Mouse (Mus musculus) urinary bladder, postnatal 36 days (tissue): ENCODE data around the gene Hcrtr2.

Experiments used
- DNase-seq, 2 experiments: peaks; one replicate each; pipeline ENCODE4 v3.0.0; 2022; ENCODE audit warnings: low spot score in 2 of 2, mixed read lengths in 1 of 2

The Hcrtr2 gene

DNA sequence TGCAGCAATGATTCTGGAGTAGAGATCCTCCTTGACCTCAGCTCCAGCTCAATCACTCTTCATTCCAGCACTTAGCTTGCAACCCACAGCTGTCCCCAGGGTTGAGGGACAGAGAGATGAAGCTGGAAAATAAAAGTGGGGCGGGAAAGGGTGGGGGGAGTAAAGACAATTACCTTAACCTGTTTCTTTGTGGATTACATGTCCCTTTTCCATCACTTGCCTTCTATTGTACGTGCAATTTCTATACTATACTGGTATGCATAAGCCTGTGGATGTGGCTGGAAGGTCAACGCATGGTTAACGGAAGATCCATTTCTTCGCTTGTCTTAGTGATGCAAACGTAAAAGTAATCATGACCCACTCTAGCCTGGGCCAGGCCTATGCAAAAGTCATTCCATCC, at the start of gene Hcrtr2:
Hcrtr2 (minus strand) TSS at position 101 of the 400 bp plus-strand sequence.
- no peak for DNase-seq

DNA sequence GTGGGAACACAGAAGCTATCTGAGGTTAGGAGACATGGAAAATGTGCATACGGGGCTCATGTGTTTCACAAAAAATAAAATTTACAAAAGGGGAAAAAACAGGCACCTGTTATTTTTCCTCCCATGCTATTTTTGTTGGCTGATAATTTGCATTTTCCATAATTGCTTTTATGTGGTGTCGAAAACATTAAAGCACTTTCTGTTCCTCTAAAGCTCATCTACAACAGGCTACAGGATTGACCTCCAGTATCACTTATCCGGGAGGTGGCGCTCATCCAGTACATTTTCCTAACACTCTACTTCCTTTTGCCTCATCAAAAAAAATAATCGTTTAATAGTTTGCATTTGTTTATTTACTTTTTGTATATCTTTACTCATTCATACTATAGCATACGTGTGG, 41.2 kb upstream of the Hcrtr2 start:
- DNase-seq: no peak

DNA sequence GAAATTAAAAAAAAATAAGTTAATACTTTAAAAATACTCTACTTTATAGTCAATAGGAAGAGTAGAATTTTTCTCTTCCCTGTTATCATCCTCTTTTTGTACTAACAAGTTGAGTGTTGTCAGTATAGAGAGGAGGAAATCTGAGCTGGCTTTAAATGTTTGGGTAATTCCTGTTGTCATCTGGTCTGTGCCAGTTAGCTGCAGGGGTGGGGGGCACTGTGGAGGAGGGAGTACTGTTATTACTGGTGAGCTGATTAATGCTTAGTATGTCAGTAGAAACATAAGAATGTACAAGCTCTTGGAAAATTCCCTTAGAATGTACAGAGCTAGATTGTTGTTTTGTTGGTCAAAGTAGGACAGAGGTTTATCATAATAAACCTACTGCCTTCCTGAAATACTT, 36.7 kb upstream of the Hcrtr2 start:
- DNase-seq: no peak

DNA sequence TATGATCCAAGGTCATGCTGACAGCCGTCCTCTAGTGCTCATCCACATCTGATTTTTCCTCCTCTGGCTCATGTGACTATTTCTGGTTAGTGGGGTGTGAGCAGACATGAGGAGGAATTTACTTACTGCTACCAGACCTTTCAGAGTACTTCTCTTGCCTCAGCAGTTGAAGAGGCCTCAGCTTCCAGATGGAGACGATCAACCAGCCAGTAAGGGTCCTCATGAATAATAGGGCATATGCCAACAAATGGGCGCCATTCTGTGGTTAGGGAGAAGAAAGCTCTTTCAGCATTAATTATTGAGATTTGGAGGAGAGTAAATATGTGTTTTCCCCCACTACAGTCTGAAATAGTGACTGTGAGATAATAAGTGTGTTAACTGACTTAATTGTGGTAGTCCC, 28.7 kb upstream of the Hcrtr2 start:
- DNase-seq: no peak

DNA sequence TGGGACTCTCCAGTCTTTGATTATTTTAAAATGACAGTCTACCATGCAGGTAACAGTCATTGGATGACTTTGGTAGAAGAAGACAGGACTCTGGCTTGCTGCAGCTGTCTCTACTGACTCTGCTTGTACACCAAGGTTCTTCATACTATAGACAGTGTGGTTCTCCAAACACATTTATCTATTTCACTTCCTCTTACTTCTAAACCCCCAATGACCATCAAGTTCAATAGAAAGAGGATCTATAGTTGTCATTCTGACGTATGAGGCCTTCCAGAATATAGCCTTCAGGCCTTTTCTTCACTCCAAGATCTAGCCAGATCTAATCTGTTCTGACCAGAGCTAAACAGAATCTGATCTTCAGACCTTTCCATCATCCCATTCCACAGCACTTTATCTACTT, 23.6 kb upstream of the Hcrtr2 start:
- no peak for DNase-seq

DNA sequence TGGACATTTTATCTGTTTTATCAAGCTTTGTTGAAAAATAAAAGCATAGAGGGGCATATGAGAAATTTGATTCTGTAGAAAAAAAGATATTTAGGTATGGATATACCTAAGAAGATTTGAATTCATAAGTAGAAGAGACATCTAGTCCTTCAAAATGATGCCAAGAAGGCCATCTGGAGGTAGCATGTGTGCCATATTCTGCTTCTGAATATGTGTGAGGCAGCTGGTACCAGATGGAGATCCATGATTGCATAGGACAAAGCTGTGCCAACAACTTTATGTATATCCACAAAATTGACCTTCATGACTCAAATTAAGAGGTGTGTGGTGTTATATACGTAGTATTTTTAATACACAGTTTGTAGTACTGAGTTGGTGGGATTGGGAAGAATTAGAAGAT, 7.4 kb upstream of the Hcrtr2 start:
- DNase-seq: no peak

DNA sequence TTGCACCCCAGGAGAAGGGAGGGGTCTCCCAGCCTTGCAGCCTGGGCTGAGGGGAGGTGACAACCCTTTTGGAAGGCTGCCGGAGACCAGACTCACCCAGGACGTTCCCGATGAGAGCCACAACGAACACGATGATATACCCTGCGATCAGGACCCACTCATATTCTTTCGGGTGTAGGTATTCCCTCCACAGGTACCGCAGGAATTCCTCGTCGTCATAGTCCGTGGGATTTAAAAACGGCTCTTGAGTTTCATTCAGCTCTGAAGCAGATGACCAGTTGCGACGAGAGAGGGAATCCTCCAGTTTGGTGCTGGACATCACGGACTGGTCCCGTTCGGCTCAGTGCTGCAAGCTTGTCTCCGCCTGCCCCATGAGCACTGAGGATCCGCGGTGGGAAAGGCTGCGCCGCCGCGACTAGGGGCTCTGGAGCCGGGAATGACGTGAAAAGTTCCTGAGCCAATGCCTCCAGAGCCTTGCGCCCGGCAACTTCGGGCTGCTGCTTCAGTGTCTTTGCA, 412 bp downstream of the Hcrtr2 start:
- no peak for DNase-seq

DNA sequence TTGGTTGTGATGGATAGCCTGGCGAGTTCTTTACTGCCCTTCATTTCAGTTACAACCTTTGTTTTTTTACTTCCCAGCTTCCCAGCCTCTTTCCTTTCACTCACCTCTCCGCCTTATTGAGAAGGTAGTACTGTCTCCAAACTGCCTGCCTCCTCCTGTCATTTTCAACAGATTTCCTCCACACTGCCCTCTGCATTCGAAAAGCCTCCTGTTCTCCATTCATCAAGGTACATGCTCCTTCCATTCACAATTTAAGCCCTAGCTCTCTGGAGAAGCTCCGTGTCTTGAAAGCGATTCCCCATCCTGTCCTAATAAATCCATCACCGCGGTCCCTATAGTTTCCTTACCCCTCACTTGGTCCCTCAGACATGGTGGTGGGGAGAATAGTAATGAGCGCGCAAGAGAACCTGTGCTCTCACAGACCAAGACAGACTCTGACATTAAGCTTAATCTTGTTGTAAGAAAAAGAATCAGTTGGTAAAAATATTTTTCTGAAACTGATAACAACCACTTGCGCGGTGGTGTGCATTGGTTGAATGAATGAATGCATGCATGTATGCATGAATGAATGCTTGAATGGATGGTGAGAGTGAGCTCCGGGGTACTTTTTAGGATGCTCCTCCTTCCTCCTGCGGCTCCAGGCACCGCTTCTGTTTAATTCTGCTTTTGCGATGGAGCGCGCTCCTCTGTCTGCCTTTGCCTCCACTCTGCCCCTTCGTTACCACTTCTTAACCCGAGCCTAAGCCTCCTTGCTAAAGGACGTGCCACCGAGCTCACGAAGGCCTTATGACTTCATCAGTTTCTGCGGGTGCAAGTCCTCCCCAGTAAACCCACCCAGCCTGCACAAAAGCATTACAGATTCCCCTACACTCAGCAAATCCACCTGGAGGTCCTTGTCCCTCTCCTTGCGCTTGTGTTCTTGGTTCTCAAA, 1.3 kb downstream of the Hcrtr2 start:
- no peak for DNase-seq

DNA sequence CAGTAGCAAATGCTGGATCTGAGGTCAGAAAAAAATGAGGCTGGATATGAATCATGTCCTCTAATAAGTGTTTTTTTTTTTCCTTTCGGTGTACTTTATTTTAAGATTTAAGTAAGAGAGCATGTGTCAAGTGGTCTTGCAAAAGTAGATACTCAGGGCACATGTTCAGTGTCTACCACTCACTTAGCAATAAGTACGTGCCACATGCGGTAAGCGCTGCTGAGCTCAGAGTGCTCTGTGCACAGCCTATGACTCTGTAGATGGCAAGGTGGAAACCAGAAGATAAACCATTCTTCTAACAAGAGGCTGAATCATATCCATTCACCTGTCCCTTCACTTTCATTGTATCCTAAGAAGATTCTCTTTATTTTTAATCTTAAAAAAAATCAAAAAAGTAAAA, 2.1 kb downstream of the Hcrtr2 start:
- DNase-seq: no peak

DNA sequence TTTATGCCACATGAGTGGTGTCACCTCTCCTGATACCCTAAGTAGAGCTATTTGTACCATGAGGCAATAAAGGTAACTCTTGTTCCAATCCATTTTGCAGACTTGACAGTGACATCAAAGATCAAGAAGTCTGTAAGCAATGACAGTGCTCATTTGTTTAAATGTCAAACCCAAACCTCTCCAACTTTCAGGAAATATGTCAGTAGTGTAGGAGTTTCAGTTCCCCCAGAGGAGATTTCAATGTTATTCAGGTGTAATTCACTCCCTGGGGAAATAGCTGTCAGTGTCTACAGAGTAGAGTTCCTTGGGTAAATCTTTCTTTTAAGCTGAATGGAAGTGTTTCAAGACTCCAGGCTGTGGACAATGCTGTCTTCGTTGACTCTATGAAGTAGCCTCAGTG, 2.9 kb downstream of the Hcrtr2 start:
- no peak for DNase-seq

DNA sequence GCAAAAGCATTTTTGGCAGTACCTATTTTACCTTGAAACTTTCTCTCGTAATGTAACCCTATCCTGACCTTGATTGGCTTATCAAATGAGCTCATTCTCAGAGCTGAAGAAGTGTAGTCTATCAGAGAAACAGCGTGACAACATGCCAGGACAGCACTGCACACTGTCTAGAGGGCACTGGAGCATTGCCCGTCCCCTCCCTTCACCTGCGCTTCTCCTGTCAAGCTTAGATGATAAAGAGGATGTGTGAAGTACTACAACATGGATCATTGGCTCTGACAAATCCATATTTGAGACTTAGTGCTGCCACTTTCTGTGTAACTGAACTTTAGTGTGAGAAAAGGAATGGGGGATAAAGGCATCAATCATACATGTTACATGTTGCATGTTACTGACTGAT, 5.4 kb downstream of the Hcrtr2 start:
- DNase-seq: no peak

DNA sequence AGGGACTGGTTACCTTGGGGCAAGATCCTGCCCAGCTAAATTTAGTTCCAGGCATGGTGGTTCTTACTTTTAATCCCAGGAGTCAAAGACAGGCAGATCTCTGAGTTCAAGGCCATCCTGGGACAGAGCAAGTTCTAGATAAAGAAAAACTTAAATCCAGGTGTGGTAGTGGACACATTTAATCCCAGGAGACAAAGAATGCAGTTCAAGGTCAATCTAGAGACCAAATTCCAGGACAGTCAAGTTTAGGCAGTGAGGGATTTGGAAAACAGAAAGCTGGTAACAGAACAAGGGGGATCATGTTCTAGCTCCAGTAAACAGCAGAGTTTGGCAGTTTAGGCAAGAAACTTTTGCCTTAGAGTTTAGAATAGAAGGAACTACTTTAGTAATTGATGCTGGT, 8.6 kb downstream of the Hcrtr2 start:
- DNase-seq: no peak

DNA sequence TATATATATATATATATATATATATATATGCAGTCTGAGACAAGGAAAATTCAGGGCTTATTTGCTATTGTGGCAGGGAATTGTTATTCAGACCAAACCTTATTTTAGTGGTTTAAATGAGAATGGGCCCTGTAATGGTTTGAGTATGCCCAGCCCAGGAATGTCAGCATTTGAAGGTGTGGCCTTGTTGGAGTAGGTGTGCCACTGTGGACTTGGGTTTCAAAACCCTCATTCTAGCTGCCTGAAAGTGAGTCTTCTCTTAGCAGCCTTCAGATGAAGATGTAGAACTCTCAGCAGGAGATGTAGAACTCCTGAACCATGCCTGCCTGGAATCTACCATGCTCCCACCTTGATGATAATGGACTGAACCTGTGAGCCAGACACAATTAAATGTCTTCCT, 9.7 kb downstream of the Hcrtr2 start:
- no peak for DNase-seq

DNA sequence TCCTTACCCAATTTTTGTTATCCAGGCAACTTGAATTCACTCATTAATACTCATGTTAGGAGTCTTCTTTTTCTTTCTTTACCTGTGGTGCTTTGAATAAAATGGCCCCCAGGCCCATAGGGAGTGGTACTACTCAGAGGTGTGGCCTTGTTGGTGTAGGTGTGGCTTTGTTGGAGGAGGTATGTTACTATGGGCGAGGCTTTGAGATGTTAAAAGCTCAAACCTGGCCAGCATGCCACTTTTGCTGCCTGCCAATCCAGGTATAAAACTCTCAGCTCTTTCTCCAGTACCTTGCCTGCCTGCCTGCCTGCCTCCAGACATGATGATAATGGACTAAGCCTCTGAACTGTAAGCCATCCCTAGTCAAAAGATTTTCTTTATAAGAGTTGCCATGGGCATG, 11.4 kb downstream of the Hcrtr2 start:
- DNase-seq: no peak

DNA sequence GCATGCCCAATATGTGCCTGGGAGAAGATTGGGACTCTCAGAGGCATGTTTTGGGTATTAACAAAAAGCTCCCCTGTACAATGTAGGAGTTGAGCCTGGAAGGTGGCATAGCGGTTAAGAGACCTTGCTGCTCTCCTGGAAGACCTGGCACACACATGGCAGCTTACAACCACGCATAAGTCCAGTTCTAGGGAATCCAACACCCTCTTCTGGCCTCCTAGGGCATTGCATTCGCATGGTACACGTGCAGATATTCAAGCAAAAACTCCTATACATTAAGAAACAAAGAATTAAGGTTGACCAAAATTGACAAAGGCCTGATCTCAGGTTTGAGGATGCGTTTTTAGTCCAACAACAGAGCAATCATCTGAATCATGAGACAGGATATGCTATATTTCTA, 32.3 kb downstream of the Hcrtr2 start:
- no peak for DNase-seq

DNA sequence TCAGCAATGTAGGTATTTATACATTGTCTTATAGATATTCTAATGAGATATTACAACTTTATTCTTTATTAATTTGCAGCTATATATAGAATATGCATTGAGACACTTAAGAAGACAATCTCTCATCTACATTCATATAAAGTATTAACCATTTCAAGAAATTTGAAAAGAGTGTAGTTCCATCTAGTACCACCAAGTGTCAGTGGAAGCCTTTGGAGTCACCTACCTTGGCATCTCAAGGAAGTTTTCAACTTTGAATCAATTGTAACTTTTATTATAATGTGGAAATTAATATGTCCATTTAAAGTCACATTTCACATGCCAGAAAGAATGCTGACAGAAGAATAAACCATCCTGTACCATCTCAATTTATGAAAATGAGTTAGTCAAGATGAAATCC, 52.8 kb downstream of the Hcrtr2 start:
- DNase-seq: no peak

DNA sequence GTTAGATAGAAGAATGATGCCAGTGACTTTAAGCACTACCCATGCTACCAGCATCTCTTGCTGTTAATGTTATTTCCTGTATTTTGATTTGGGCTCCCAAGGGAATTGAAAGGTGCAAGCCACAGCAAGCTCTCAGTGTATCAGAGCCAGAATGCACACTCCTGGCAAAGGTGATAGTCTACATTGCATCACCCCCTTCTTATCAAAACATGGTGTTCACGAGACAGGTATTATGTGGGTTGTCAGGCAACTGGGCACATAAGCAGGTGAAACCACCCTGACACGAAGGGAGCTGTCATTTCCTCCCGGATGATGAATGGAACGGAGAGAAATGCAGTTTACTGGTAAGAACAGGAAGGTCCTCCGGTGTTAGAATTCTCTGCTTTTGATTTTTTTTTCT, 65.9 kb downstream of the Hcrtr2 start:
- DNase-seq: no peak

DNA sequence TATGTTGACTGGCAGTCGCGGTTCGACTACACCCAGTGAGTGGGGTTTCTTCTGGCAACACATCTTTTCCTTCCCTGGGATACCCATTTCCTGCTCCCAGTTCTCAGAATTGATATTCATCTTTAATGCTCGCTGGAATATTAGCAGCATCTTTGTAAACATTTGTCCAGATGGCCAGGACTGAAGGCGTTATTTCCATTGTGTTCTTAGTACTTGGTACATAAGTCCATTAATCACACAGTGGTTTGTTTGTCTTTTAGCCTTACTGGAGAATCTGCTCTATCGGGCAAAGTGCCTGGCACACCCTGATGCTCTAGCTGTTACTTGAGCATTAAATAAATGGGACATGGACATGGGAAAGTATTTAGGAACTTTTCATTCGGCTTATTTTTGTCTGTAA, 71.1 kb downstream of the Hcrtr2 start:
- no peak for DNase-seq

DNA sequence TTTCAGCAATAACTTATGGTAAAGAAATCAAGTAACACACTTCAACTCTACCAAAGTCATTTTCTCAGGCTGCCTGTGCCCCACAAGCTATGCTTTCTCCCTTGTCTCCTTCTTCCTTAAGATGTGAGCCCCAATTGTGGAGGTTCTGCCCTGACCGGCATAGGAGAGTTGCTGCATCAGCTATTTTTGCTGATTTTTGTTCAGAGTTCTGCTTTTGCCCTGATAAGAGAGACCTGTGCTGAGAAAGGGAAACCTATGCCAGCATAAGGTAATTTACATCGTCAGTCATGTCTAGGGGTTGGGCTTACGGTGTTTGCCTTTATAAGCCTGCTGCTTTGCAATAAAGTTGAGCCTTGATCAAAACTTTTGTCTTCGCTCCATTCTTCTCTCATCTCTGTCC, 71.5 kb downstream of the Hcrtr2 start:
- DNase-seq: no peak

DNA sequence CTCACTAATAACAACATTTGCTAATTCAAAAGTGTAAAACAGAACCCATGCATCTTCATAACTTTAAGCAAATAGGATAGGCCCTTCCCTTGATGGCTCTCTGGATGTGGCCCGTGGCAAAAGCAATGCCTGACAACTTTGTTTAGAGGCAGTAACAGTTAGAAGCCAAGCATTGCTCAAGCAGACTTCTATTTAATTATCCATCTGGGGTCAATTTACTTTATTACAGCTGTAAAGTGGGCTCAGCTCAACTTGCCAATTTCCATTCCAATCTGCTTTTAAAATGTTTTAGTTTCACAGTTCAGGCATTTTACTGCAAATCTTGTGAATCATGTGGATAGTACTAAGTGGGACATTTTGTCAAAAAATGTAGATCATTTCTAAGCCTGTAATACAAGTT, 81.3 kb downstream of the Hcrtr2 start:
- no peak for DNase-seq

DNA sequence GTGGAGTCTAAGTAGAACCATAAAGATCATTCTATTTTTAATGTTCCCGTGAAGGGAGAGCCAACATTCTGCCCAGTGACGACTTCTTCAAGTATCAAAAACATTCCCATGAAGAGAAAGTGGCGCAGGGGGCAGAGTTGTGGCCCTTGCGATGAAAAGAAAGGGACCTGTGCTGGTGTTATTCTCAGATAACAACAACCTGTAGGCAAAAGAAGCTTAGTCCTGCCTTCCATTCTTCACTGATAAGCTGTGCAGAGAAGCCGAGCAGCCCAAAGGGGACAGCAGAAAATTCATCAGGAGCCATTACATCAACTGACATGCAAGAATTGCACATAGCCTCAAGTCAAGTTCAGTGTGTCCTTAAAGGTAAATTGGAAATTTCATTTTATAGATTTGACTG, 85.7 kb downstream of the Hcrtr2 start:
- DNase-seq: no peak

DNA sequence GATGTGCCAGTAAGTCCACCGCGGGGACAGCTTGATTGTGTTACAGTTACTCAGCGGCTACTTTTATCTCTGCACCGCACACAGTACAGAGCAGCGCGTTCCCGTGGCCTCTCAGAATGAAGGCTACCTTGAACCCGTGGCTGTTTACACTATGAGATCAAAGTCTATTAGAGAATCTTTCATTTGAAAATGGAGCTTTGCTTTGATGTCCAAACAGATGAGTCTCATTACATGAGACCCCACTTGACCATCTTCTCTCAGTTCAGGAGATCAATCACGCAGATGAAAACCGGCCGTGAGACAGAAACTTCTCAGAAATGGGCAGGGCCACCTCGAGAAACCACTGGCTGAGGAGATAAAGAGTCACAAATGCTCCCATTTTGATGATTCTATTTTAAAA, 86.4 kb downstream of the Hcrtr2 start:
- DNase-seq: no peak

DNA sequence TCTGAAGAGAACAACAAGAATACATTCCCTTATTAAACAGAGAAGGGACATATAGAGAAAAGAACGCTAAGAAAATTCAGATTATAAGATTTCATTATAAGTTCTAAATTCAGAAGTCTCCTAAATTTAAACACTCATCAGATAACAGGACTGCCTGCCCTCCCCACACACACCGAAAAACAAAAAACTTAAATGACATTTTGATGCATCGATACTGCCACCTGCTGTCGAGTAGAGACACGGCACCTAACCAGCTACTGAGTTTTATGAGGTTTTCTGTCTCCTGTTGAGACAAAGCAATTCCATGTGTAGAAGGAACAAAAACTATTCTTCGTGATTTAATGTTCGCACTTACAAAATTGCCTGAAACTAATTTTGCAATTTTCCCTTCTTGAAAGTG, 87.0 kb downstream of the Hcrtr2 start:
- peak; percentile 54 to 55 for DNase-seq
